ENCODE assay signal across 23 mouse cellular contexts in the genomic region with DNA sequence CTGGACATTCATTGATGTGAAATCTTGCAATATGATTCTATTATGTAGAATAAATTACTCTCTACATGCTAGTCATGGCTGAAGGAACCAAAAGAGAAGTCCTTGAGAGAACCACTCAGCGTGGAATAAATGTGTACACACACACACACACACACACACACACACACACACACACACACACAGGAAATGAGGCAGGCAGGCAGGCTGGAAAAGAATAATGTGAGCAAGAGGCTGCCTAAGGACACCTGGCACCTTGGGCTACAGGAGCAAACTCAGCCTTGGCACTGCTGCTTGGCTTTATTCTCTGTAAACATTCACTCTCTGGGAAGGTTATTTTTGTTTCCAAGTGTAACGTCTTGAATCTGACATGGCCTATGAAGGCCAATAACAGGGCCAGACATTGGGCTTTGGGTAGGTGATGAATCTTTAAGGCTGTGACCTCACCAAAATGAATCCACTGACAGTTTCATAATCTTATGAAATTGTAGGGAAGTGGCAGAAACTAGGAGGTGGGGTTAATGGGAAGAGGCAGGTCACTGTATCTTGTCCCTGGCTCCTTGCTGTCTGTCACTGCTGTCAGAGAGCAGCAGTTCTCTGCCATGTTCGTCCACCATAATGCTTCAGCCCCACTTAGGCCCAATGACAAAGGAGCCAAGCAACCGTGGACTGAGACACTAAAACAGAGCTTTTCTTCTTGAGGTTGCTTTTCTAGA. TPM values are rescaled to one million over a fixed set of nuclear protein-coding genes. Genes with fewer than 3 reads are reported as not detected.
DNase-seq lines count a peak whose midpoint lies in the region; ATAC-seq lines count a peak whose summit lies in the region.
"Had no signal": no experiment of that assay in that cellular context is flagged by ENCODE, and none has a peak within 500 bp of the region (broad histone marks: within the 10 kb centered on the region; RNA-seq: fewer than 3 reads in every experiment).

No protein-coding gene starts in this region.

- WGBS in heart, embryonic 11.5 days (ENCODE audit: insufficient replicate concordance): 64% methylated on average over 4 of the region's 4 CpGs

- peaks cover 35% of the 10 kb centered on the region for H3K27me3 ChIP-seq in heart, embryonic 11.5 days (ENCODE audit: control insufficient read depth, insufficient read depth, low read length)

- no peak overlapping the region for H3K27ac ChIP-seq in heart, embryonic 11.5 days (ENCODE audit: low read depth, low read length)
- H3K27ac ChIP-seq: embryonic facial prominence, embryonic 12.5 days; embryonic facial prominence, embryonic 15.5 days; forebrain, embryonic 12.5 days; forebrain, embryonic 15.5 days; heart, adult 2 months; heart, embryonic 10.5 days; hindbrain, embryonic 12.5 days; hindbrain, embryonic 15.5 days had no signal

- H3K9me3 ChIP-seq in heart, embryonic 11.5 days (replicated peaks; ENCODE audit: control insufficient read depth, low read length): no peaks in the 10 kb centered on the region
- H3K9me3 ChIP-seq: embryonic facial prominence, embryonic 12.5 days; embryonic facial prominence, embryonic 15.5 days; forebrain, embryonic 12.5 days; forebrain, embryonic 15.5 days; heart, embryonic 10.5 days; hindbrain, embryonic 12.5 days; hindbrain, embryonic 15.5 days had no signal

- ATAC-seq in heart, embryonic 11.5 days (replicated peaks; ENCODE audit: insufficient number of reproducible peaks, low FRiP score, low TSS enrichment): no peak
- ATAC-seq in megakaryocyte, adult 5-6 weeks (ENCODE audit: poor library complexity, severe bottlenecking): peak; percentile 66
- no peak for ATAC-seq in activated CD4-positive, CD25-positive, alpha-beta regulatory T cell, adult 4 months
- ATAC-seq: forebrain, embryonic 15.5 days; intestine, postnatal 0 days had no signal

- H3K4me2 ChIP-seq in heart, embryonic 11.5 days: no peak overlapping the region
- H3K4me2 ChIP-seq: embryonic facial prominence, embryonic 12.5 days; embryonic facial prominence, embryonic 15.5 days; forebrain, embryonic 12.5 days; forebrain, embryonic 15.5 days; hindbrain, embryonic 12.5 days; hindbrain, embryonic 15.5 days had no signal

- no peak overlapping the region for H3K4me3 ChIP-seq in heart, embryonic 11.5 days (ENCODE audit: low read depth, low read length)
- H3K4me3 ChIP-seq: embryonic facial prominence, embryonic 12.5 days; embryonic facial prominence, embryonic 15.5 days; forebrain, embryonic 12.5 days; forebrain, embryonic 15.5 days; heart, adult 2 months; heart, embryonic 10.5 days; hindbrain, embryonic 12.5 days; hindbrain, embryonic 15.5 days had no signal

- DNase-seq in cerebellum, postnatal 10 days: peak; percentile 42 to 50
- no peak for DNase-seq in cerebellum, postnatal 4 days (ENCODE audit: low spot score in 2 of 2)
- peak; percentile 36 to 38 for DNase-seq in heart, adult 18-20 months
- DNase-seq in adipocyte (ENCODE audit: low spot score): peak; percentile 21
- DNase-seq in kidney, adult 11 months: no peak
- DNase-seq: adrenal gland, adult 8-10 months; adrenal gland, postnatal 36 days; cerebellum, adult 18-20 months; cerebellum, adult 9-11 months; gastrocnemius, postnatal 10 days; gastrocnemius, postnatal 36 days had no signal

- H3K9ac ChIP-seq in heart, embryonic 11.5 days (ENCODE audit: low read depth, low read length): no peak overlapping the region
- H3K9ac ChIP-seq: embryonic facial prominence, embryonic 12.5 days; embryonic facial prominence, embryonic 15.5 days; forebrain, embryonic 12.5 days; forebrain, embryonic 15.5 days; hindbrain, embryonic 12.5 days; hindbrain, embryonic 15.5 days had no signal

- H3K36me3 ChIP-seq in heart, embryonic 11.5 days (ENCODE audit: control insufficient read depth, insufficient read depth, low read length): no peaks in the 10 kb centered on the region
- H3K36me3 ChIP-seq: embryonic facial prominence, embryonic 12.5 days; forebrain, embryonic 12.5 days; forebrain, embryonic 15.5 days; heart, embryonic 10.5 days; hindbrain, embryonic 12.5 days; hindbrain, embryonic 15.5 days had no signal

- H3K4me1 ChIP-seq in heart, embryonic 11.5 days (ENCODE audit: control insufficient read depth, insufficient read depth, low read length): peaks cover 8% of the 10 kb centered on the region; the same call in 1 of the 2 replicates
- H3K4me1 ChIP-seq: forebrain, embryonic 12.5 days; forebrain, embryonic 15.5 days had no signal

RNA-seq across cellular contexts. Expression of gene Nod1, which starts 26.0 kb away (rescaled TPM):
- 10 to 100 TPM; 17.0 to 19.2 TPM for total RNA-seq in heart, adult 18-20 months (2021)
- 2.3 and 3.2 TPM in 2 replicates for polyA plus RNA-seq in heart, embryonic 11.5 days (2014; fragmentation: Nextera tagmentation; extraction: Ambion mirVana)
- total RNA-seq in megakaryocyte, adult 5-6 weeks (2015): 10.8 and 11.1 TPM in 2 replicates
- total RNA-seq in megakaryocyte, adult 5-6 weeks (2017): 12.2 and 18.5 TPM in 2 replicates
- polyA plus RNA-seq in activated CD4-positive, CD25-positive, alpha-beta regulatory T cell, adult 4 months (2017; shearing (Covaris generic)): 10 to 100 TPM in 1 of 2 experiments, 1 to 10 TPM in 1; 9.7 to 12.7 TPM

RNA-seq across cellular contexts. Expression of gene Ggct, which starts 46.4 kb away (rescaled TPM):
- 10 to 100 TPM; 21.5 to 28.2 TPM for total RNA-seq in heart, adult 18-20 months (2021)
- 6.0 and 6.3 TPM in 2 replicates for polyA plus RNA-seq in heart, embryonic 11.5 days (2014; fragmentation: Nextera tagmentation; extraction: Ambion mirVana)
- 3.5 and 7.0 TPM in 2 replicates for total RNA-seq in megakaryocyte, adult 5-6 weeks (2015)
- 4.9 and 14.4 TPM in 2 replicates for total RNA-seq in megakaryocyte, adult 5-6 weeks (2017)
- 10 to 100 TPM; 26.9 to 33.6 TPM for polyA plus RNA-seq in activated CD4-positive, CD25-positive, alpha-beta regulatory T cell, adult 4 months (2017; shearing (Covaris generic))

Comparison
In these comparisons a context has a peak if more than half of its experiments do, and no peak if none do; other contexts are left out.
1. DNase-seq: peak in cerebellum, postnatal 10 days (2 of 2), heart, adult 18-20 months (2 of 2) and adipocyte (single experiment); none in cerebellum, postnatal 4 days (0 of 2) and kidney, adult 11 months (single experiment).